11 mouse cellular contexts compared by ENCODE assay signal in genomic region chr9:103545271-103545670, GRCm38 (mm10).
"Had no signal": no experiment of that assay in that cellular context is flagged by ENCODE, and none has a peak within 500 bp of the region (broad histone marks: within the 10 kb centered on the region; RNA-seq: fewer than 3 reads in every experiment).

No protein-coding gene starts in this region.

- H3K9ac ChIP-seq: kidney, embryonic 15.5 days; limb, embryonic 12.5 days; liver, embryonic 13.5 days; liver, postnatal 0 days; midbrain, embryonic 13.5 days had no signal

- H3K27ac ChIP-seq: kidney, embryonic 15.5 days; limb, embryonic 12.5 days; liver, embryonic 13.5 days; midbrain, embryonic 13.5 days had no signal

- H3K27me3 ChIP-seq: kidney, embryonic 15.5 days; limb, embryonic 12.5 days; liver, embryonic 13.5 days had no signal

- ATAC-seq: liver, postnatal 0 days; midbrain, embryonic 13.5 days had no signal

- H3K4me3 ChIP-seq: kidney, embryonic 15.5 days; limb, embryonic 12.5 days; liver, embryonic 13.5 days; midbrain, embryonic 13.5 days had no signal

- H3K4me2 ChIP-seq: kidney, embryonic 15.5 days; limb, embryonic 12.5 days; liver, embryonic 13.5 days; midbrain, embryonic 13.5 days had no signal

- H3K4me1 ChIP-seq: liver, embryonic 13.5 days had no signal

- DNase-seq: kidney, adult 2 months; kidney, postnatal 36 days; liver; liver, embryonic 13.5 days; liver, postnatal 0 days; lung, postnatal 36 days; retina, postnatal 1 day; thymus, postnatal 36 days had no signal

- H3K36me3 ChIP-seq: kidney, embryonic 15.5 days; limb, embryonic 12.5 days; liver, embryonic 13.5 days; midbrain, embryonic 13.5 days had no signal

- H3K9me3 ChIP-seq: kidney, embryonic 15.5 days; limb, embryonic 12.5 days; liver, embryonic 13.5 days; midbrain, embryonic 13.5 days had no signal
